Mouse (Mus musculus) liver, postnatal 0 days (tissue): ENCODE measurements around the gene Gm45618.

Experiments
- CTCF ChIP-seq: sonication (generic); IDR thresholded peaks from 2 replicates; pipeline ENCODE4 v1.5.1; 2016; ENCODE audit warnings: antibody characterized with exemption, low read depth
- EP300 ChIP-seq: IDR thresholded peaks from 2 replicates; pipeline ENCODE4 v1.6.1; 2016; ENCODE audit warnings: antibody characterized with exemption, low read depth, mild to moderate bottlenecking

- no peak for TF ChIP-seq CTCF
- TF ChIP-seq EP300 = no peak
Measured at GRCm38 (mm10) chr7:142086159-142086905, 34.2 kb downstream of the Gm45618 start.
